Mouse (Mus musculus) midbrain, embryonic 12.5 days (tissue): ENCODE results near the gene Nup205. TPM values are rescaled to one million over a fixed set of nuclear protein-coding genes. Genes with fewer than 3 reads are reported as not detected.

Experiments
- polyA plus RNA-seq: library from polyadenylated mRNA; unstranded; fragments of >200 nt; fragmentation: Nextera tagmentation; extraction: Ambion mirVana; gene quantifications from 2 replicates; pipeline ENCODE4 v1.2.1, GENCODE M21; 2016

Nup205 gene
- polyA plus RNA-seq, 1 experiment from 2014 or later = 47.1 TPM

Other genes with a start within 250 kb of the Nup205 start
- gene Slc23a4, start 189.0 kb upstream of the Nup205 start, polyA plus RNA-seq = 0.29 and 0.59 TPM in 2 replicates
- 31.3 and 31.5 TPM in 2 replicates for gene Cnot4, start 43.7 kb upstream of the Nup205 start, polyA plus RNA-seq
- gene Slc13a4, start 130.7 kb downstream of the Nup205 start, polyA plus RNA-seq = 0.26 and 0.38 TPM in 2 replicates
- 0.10 and 0.18 TPM in 2 replicates for gene Fam180a, start 148.7 kb downstream of the Nup205 start, polyA plus RNA-seq